Mouse (Mus musculus): Measurements from ENCODE around the gene Olfr1443. TPM values are rescaled to one million over a fixed set of nuclear protein-coding genes. Genes with fewer than 3 reads are reported as not detected.
"Not testable (repeated sequence)": the region's sequence is repeated elsewhere in the genome, so short reads cannot be mapped to it uniquely, and the experiment has no call there.

Olfr1443 gene
- not detected for total RNA-seq (2021)
- long read RNA-seq, experiment 1 = 0 reads
- long read RNA-seq, experiment 2 = 0 reads

DNA sequence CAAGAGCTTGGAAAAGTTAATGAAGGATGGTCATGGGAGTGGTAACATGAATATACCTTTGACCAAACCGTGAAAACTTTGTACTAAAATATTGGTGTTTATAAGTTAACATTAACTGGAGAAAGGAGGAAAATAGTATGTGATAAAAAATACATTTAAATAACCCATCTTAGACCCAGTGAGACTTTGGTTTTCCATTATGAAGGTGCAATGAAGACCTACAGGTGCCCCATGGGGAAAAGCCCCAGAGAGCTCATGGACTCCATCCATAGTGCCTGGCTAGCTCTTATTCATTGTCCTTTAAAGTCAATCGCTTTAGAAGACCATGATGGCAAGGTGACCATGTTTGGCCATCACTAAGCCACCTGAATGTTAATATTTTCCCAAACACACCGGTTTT lies at the start of gene Olfr1443:
Gene Olfr1443 (plus strand): TSS at position 301 of the 400 bp plus-strand sequence.
- DNase-seq = no peak

GRCm38 (mm10) chr19:12633176-12633575 lies 44.7 kb upstream of the Olfr1443 start, which contains the start of gene Glyat:
Gene Glyat, plus strand, starts transcription at chr19:12633308.
- no peak for DNase-seq

DNA sequence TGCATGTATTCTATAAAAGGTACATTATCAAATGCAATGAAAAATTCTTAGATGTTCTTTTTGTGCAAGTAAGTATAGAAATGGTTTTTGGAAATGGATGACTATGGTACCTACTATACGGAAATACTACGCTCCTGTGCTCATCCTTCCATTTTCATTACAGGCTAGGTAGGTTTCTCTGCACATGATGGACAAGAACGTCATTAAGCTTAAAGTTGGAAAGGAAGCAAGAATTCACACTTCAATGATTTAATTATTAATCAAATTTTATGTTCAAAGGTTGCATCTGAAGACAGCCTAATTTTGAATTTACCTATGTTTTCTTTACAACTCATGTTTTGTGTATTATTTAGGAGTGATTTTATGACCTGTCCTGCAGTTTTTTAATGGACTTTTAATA lies 43.7 kb upstream of the Olfr1443 start:
- DNase-seq = no peak

DNA sequence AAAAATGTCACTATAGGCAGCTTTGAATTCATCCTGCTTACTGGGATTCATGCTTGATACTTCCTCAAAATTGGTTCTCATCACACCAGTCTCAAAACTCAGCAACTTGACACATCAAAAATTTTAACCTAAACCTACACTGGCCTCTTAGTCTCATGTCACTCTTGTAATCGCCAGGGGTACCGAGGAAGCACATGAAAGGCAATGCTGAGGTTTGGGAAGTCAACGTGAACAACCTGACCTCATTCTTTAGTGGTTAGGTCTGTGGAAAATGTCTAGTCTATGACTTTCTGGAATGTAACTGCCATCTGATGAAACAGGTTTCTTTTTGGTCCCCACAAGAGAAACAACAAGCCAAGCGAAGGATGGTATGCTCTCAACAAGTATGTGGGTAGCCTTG lies 42.9 kb upstream of the Olfr1443 start:
- DNase-seq = no peak

DNA sequence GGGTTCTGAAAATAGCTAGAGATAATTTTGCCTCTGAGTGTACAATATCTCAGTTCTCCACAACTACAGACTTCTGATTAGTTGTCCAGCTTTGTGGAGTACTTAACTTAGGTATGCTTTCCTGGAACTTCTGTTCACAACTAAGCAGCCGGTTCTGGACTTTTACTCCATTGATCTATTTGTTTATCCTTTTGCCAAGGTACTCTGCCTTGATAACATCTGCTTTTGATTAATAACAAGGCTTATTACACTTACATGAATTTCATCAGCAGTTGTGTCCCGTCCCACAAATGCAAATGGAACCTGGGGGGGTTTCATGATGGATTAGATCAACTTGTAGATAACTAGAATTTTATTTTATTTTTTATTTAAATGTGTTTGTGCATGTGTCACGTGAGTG lies 41.0 kb upstream of the Olfr1443 start:
- DNase-seq = no peak

- DNase-seq = no peak
Measured at GRCm38 (mm10) chr19:12638049-12638448, 39.9 kb upstream of the Olfr1443 start.

DNA sequence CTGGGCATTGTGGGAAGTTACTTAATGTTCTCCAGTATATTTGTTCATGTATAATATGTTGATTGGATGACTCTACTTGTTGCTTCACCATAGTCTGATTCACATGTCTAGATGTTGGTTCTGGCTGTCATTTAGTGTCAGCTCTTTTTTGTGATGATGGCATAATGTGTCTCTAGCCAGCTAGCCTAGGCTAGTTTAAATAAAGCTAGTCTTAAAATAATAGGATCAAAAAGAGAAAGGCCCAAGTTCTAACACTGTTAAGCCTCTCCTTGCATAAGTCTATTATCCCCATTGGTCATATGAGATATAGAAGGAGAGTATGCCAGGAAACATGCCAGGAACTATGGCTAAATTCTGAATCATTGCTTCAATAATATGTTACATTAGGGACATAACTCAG lies 28.4 kb upstream of the Olfr1443 start:
- DNase-seq = no peak

- no peak for DNase-seq
Measured at GRCm38 (mm10) chr19:12666156-12666555, 11.8 kb upstream of the Olfr1443 start.

- not testable (repeated sequence) for DNase-seq
Measured at GRCm38 (mm10) chr19:12668601-12669000, 9.3 kb upstream of the Olfr1443 start.

GRCm38 (mm10) chr19:12670139-12670538 lies 7.8 kb upstream of the Olfr1443 start, which contains the start of gene Olfr1442:
Gene Olfr1442, plus strand, starts transcription at chr19:12670439.
- DNase-seq = no peak

GRCm38 (mm10) chr19:12671051-12671450 lies 6.9 kb upstream of the Olfr1443 start:
- DNase-seq = no peak

DNA sequence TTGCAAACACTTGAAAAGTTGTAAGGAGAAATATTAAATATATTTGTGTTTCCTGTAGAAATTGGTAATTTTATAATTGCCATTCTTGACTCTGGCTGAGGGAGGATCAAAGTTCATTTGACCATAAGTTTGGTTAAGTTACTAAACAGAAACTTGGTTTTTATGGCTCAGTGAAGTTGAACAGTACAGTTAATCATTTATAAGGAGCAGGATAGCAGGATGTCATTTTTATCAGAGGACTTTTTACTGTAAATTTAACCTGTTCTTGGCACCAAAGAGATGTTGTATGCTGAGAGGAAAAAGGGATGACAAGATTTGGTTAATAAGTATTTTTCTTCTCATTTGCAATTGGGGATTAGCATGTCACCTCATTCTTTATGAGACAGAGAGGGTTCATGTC lies 6.7 kb downstream of the Olfr1443 start:
- DNase-seq = no peak

DNA sequence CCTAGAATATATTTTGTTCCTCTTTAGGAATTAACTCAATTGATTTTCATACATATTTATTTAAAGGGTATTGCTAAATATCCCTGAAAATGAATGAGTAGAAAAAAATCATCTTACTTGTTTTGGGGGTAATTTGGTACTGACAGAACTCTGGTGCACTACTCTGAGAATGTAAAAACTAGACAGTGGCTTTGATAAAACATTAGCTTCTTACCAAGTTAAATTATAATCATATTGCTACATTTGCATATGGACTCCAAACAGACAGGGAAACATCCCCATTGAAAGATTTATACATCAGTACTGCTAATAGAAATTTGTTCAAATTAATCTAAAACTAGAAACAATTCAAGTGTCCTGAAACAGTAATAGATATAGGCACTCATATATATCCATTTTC lies 7.3 kb downstream of the Olfr1443 start:
- DNase-seq = no peak

- no peak for DNase-seq
Measured at GRCm38 (mm10) chr19:12695590-12695989, 17.7 kb downstream of the Olfr1443 start, which contains the start of gene Keg1. Gene Keg1, plus strand, starts transcription at chr19:12695786.

DNA sequence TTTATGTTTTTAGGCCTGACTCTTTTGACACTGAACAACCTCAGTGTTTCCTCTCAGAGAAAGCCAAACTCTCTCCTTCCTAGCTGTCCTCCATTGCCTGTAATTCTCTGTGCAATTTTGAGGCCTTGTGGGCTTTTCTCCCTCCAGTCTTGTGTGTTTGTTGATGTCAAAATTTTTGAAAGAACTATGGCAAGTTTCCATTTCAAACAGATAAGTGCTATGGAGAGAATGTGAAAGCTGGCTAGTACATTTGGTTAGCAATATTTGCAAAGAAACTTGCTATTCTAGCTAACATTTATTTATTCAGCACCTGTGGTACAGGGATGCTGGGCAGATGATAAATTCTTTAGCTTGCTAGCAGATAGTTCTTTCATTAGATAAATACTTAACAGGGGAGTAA lies 18.3 kb downstream of the Olfr1443 start:
- no peak for DNase-seq

DNA sequence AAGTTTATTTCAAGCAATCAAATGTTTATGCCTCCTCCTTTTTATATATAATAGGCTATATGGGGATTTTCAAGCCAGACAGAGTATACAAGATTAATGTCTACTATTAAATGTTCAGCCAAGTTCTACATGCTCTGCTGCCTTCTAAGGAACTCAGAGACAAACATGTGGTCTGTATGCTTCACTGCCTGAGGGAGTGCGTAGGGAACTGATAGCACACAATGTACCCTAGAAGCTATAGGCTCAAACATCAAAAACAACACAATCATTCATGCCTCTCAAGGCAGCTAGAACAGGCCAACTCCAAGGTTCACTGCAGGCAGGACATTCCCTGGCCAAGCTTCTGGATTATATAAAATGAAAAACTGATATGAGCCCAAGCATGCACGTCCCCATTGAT lies 30.5 kb downstream of the Olfr1443 start:
- DNase-seq = no peak

DNA sequence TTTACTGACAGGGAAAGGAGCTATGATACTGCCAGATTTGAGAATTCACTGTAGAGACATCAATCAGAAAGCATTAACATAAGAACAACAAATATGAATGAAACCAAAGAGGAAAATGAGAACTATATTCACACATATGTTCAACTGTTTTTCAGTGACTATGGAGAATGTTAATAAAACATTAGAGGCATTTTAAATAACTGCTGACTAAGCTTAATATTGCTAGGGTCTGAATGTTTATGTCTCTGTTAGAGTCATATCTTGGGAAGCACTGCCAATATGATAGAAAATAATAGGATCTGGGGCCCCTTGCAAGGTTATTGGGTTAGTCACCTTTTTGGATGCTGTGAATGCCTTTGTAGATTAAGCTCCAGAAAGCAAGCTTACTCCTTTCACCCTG lies 31.1 kb downstream of the Olfr1443 start:
- no peak for DNase-seq

- no peak for DNase-seq
Measured at GRCm38 (mm10) chr19:12719189-12719588, 41.3 kb downstream of the Olfr1443 start.

DNA sequence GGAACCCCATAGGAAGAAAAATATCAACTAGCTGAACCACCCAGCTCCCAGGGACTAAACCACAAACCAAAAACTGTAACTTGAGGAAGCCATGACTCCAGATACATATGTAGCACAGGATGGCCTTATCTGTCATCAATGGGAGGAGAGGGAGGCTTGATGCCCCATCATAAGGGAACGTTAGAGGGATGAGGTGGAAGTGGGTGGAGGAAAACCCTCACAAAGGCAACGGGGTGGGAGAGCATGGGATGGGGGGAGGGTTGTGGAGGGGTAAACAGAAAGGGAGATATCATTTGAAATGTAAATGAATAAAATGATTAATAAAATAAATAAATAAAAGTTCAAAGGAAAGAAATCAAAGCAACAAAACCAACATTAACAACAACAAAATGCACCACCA lies 42.6 kb downstream of the Olfr1443 start:
- DNase-seq = no peak

DNA sequence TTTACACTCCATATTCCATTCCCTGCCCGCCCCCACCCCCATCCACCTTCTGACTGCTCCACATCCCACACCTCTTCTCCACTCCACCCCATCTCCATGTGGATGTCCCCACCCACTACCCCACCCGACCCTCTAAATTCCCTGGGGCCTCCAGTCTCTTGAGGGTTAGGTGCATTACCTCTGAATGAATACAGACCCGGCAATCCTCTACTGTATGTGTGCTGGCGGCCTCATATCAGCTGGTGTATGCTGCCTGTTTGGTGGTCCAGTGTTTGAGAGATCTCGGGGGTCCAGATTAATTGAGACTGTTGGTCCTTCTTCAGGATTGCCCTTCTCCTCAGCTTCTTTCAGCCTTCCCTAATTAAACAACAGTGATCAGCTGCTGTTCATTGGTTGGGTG lies 43.0 kb downstream of the Olfr1443 start:
- not testable (repeated sequence) for DNase-seq

DNA sequence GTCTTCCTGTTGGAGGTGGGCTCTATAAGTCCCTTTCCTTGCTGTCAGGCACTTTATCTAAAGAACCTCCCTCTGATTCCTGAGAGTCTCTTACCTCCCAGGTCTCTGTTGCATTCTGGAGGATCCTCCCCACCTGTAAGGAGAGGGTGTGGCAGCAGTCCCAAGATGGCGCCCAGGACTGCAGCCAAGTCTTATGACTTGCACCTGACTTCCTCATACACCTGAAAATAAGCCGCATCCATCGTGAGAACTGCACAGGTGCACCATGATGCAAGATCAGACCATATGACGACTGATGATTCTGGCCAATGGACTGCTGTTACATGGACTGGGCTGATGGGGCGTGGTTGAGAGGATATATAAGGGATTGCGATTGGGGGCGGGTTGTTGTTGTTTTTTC lies 43.7 kb downstream of the Olfr1443 start:
- DNase-seq = not testable (repeated sequence)

DNA sequence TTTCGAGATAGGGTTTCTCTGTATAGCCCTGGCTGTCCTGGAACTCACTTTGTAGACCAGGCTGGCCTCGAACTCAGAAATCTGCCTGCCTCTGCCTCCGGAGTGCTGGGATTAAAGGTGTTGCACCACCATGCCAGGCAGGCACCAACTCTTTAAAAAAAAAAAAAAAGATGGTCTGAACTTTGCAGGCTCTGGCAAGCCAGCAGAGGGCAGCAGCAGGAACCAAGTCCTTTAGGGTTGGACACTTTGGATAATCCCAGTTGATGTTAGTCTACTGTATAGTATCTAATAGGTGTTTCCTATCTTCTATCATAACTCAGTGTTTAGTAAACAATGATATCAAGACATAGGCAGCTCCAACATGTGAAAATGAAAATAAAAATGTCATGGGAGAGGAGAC lies 44.4 kb downstream of the Olfr1443 start:
- peak; percentile 14 for DNase-seq

GRCm38 (mm10) chr19:12725851-12726250 lies 47.9 kb downstream of the Olfr1443 start:
- no peak for DNase-seq

DNA sequence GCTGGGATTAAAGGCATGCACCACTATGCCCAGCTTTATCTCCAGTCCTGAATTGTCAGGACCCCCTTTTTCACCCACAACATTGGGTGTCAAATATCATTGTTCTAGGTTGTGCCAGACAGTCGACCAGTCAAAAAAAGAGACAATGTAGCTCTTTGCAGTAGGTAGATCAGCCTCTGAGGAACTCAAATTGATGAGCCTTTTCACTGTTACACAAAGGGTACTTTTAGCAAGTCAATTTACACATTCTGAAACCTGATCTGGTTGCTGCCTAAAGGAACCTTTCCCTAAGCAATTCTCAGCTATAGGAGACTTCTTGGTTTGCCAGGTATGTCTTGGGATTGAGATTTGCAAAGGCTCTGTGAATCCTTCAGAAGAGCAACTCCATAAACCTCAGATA lies 53.1 kb downstream of the Olfr1443 start:
- DNase-seq = no peak

DNA sequence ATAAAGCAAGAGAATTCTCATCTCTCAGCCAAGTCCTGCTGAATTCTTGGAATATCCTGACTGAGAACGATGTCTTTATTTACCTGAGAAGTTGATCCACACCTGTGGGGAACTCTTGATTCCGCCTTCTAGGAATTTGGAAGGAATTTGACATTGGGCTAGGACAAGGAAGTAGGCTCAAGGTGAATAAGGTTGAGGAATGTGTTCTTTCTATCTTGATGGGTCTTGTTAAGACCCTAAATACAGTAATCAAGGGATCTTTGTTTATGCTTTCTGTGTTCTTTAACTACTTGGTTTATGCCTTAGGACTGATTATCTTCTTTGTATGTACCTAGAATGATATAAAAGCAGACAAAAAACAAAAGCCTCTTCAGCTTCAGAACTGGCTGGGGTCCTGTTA lies 54.0 kb downstream of the Olfr1443 start:
- no peak for DNase-seq

Data from gastrocnemius, postnatal 25 days (tissue).